Mouse (Mus musculus): Measurements from ENCODE around the gene Popdc2. TPM values are rescaled to one million over a fixed set of nuclear protein-coding genes. Genes with fewer than 3 reads are reported as not detected.

Popdc2 gene
- polyA plus RNA-seq, 1 experiment from 2014 or later, result 0.49 TPM

DNA sequence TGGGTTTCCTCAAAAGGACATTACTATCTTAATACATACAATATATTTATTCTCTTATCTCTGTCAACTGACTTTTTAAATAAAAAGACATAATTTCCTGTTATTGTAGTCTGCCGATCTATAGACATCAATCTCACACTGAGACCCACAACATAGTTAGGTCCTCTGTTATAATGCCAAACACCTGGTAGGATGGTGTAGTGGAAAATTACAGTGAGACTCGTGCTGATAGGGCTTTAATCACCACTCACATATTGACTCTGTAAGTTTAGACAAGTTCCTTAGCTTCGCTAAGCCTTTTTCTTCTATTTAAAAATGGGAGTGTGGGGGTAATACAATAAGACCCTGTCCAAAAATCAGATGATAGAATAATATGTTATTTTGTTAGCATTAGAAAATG lies 2.2 kb upstream of the Popdc2 start:
- 81% methylated on average over 3 of the region's 3 CpGs for WGBS
- Histone ChIP-seq H3K27ac (no peak overlapping the region), H3K4me2 (no peak overlapping the region), H3K9ac (no peak overlapping the region), H3K9me3 (no peaks in the 10 kb centered on the region), H3K36me3 (replicated peaks) (0 out of 2 replicates have a peak, but pooled peaks cover 7% of the 10 kb centered on the region), H3K4me3 (replicated peaks) (no peak overlapping the region), H3K4me1 (peaks cover 4% of the 10 kb centered on the region; the same call in 1 of the 2 replicates), H3K27me3 (no peaks in the 10 kb centered on the region)
- no peak for ATAC-seq (ENCODE audit: low FRiP score)

- 33% methylated on average over 2 of the region's 2 CpGs for WGBS
- Histone ChIP-seq H3K4me2 (no peak overlapping the region), H3K27me3 (no peaks in the 10 kb centered on the region), H3K4me3 (replicated peaks) (no peak overlapping the region), H3K9me3 (no peaks in the 10 kb centered on the region), H3K9ac (no peak overlapping the region), H3K36me3 (replicated peaks) (0 out of 2 replicates have a peak, but pooled peaks cover 7% of the 10 kb centered on the region), H3K4me1 (peaks cover 4% of the 10 kb centered on the region; the same call in 1 of the 2 replicates), H3K27ac (no peak overlapping the region)
- no peak for ATAC-seq (ENCODE audit: low FRiP score)
These were observed 1.7 kb upstream of the Popdc2 start for GRCm38 (mm10) chr16:38360317-38360716.

DNA sequence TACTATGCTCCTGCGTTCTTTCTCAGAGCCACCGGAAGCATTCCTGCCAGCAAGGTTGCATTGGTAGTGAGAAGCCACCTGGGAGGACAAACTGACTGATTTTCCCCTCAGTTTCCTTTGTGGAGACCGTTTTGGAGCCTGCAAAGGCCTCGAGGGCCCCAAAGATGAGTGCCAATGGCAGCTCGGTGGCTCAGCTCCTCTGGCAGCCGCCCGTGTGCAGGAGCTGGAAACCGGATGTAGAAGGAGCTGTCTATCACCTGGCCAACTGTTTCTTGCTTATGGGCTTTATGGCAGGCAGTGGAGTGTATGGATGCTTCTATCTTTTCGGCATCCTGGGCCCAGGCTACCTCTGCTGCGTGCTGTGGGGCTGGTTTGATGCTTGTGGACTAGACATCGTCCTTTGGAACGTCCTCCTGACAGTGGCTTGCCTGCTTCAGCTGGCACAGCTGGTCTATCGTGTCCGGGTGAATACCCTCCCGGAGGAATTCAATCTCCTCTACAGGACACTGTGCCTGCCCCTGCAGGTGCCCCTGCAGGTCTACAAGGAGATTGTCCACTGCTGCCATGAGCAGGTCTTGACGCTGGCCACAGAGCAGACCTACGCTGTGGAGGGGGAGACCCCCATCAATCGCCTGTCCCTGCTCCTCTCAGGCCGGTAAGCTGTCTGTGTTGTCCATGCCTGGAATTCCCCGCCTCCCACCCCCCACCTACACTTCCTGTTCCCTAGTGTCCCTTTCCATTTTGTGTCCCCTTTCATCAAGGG lies 665 bp downstream of the Popdc2 start:
- H3K4me2 ChIP-seq, result no peak overlapping the region
- 83% methylated on average over 20 of the region's 20 CpGs for WGBS

DNA sequence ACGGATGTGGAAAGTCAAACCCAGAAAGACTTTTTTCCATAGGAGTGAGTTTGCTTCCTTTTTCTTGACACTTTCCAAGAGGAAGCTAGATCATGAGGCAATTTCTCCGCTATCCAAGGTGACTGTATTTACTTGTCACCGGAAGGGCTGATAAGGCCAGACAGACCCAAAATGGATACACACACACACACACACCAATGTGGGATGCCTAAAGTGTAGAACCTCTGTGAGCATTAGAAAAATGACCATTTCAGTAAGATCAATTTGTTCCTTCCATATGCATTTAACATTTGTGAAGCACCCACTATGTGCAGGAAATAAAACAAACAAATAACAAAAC lies 1.2 kb downstream of the Popdc2 start:
- Histone ChIP-seq H3K4me2 (no peak overlapping the region), H3K36me3 (replicated peaks) (no peaks in the 10 kb centered on the region), H3K27ac (no peak overlapping the region), H3K27me3 (no peaks in the 10 kb centered on the region), H3K4me3 (replicated peaks) (no peak overlapping the region), H3K4me1 (peaks cover 4% of the 10 kb centered on the region; the same call in 1 of the 2 replicates), H3K9me3 (no peaks in the 10 kb centered on the region), H3K9ac (no peak overlapping the region)
- WGBS, result 90% methylated on average over 3 of the region's 3 CpGs
- ATAC-seq (ENCODE audit: low FRiP score), result no peak

More for the DNA sequence above, 665 bp downstream of the Popdc2 start:
- H3K36me3 ChIP-seq (replicated peaks), result 0 out of 2 replicates have a peak, but pooled peaks cover 3% of the 10 kb centered on the region
- no peak overlapping the region for H3K27ac ChIP-seq
- peaks cover 4% of the 10 kb centered on the region; the same call in 1 of the 2 replicates for H3K4me1 ChIP-seq
- H3K27me3 ChIP-seq, result no peaks in the 10 kb centered on the region
- no peak for ATAC-seq (ENCODE audit: low FRiP score)
- H3K9me3 ChIP-seq, result no peaks in the 10 kb centered on the region
- H3K4me3 ChIP-seq (replicated peaks), result no peak overlapping the region
- no peak overlapping the region for H3K9ac ChIP-seq

GRCm38 (mm10) chr16:38363657-38364056 lies 1.6 kb downstream of the Popdc2 start:
- H3K27me3 ChIP-seq, result no peaks in the 10 kb centered on the region
- H3K36me3 ChIP-seq (replicated peaks), result no peaks in the 10 kb centered on the region
- no peak overlapping the region for H3K9ac ChIP-seq
- H3K4me3 ChIP-seq (replicated peaks), result no peak overlapping the region
- no peak overlapping the region for H3K4me2 ChIP-seq
- H3K27ac ChIP-seq, result no peak overlapping the region
- no peak for ATAC-seq (ENCODE audit: low FRiP score)
- H3K4me1 ChIP-seq, result peaks cover 4% of the 10 kb centered on the region; the same call in 1 of the 2 replicates
- WGBS, result 87% methylated on average over 7 of the region's 7 CpGs
- no peaks in the 10 kb centered on the region for H3K9me3 ChIP-seq

DNA sequence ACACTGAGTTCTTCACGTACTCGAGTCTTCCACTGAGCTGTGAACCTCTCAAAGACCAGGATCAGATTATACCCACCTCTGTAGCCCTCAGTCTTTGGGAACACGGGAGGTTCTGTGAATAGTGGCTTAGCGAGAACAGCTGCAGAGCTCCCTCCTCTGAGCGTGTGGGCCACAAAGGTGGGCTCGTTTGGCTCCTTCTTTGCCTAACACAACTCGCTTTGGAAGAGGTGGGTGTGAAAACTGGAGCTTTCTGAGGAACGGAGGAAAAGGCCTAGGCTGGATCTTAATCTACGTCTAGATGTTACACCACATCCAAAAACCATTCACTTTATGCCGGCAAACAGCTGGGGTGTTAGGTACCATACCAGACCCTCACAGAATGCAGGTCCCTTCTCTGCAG lies 3.4 kb downstream of the Popdc2 start:
- Histone ChIP-seq H3K27me3 (no peaks in the 10 kb centered on the region; the same call in 1 of the 2 replicates), H3K4me3 (replicated peaks) (no peak overlapping the region), H3K9ac (no peak overlapping the region), H3K9me3 (no peaks in the 10 kb centered on the region), H3K36me3 (replicated peaks) (no peaks in the 10 kb centered on the region), H3K4me2 (no peak overlapping the region), H3K4me1 (no peaks in the 10 kb centered on the region), H3K27ac (no peak overlapping the region)
- no peak for ATAC-seq (ENCODE audit: low FRiP score)
- 80% methylated on average over 10 of the region's 10 CpGs for WGBS

GRCm38 (mm10) chr16:38366231-38366630 lies 4.2 kb downstream of the Popdc2 start:
- no peak for ATAC-seq (ENCODE audit: low FRiP score)
- Histone ChIP-seq H3K4me1 (no peaks in the 10 kb centered on the region), H3K27ac (no peak overlapping the region), H3K36me3 (replicated peaks) (no peaks in the 10 kb centered on the region), H3K9ac (no peak overlapping the region), H3K27me3 (no peaks in the 10 kb centered on the region; the same call in 1 of the 2 replicates), H3K4me2 (no peak overlapping the region), H3K4me3 (replicated peaks) (no peak overlapping the region), H3K9me3 (no peaks in the 10 kb centered on the region)
- 97% methylated on average over 4 of the region's 4 CpGs for WGBS

DNA sequence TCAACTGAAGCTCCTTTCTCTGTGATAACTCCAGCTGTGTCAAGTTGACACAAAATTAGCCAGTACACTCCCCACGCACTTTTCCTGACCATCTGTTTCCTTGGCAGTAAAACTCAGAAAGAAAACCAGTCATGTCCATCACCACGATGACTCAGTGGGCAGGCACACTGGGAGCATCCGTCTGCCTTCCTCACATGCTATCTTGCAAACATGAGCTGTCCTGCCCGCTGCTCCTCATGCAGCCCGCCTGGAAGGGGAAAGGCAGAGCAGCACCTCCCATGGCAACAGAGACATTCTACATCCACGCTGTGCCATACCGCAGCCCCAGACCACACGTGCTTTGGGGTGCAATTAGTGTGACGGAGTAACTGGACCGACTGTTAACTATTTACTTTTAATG lies 6.3 kb downstream of the Popdc2 start:
- ATAC-seq (ENCODE audit: low FRiP score), result no peak
- Histone ChIP-seq H3K4me3 (replicated peaks) (no peak overlapping the region), H3K9me3 (no peaks in the 10 kb centered on the region), H3K36me3 (replicated peaks) (no peaks in the 10 kb centered on the region), H3K4me1 (no peaks in the 10 kb centered on the region), H3K4me2 (no peak overlapping the region), H3K27ac (no peak overlapping the region), H3K9ac (no peak overlapping the region), H3K27me3 (no peaks in the 10 kb centered on the region; the same call in 1 of the 2 replicates)
- WGBS, result 66% methylated on average over 10 of the region's 10 CpGs

GRCm38 (mm10) chr16:38369000-38369399 lies 7.0 kb downstream of the Popdc2 start:
- Histone ChIP-seq H3K9me3 (no peaks in the 10 kb centered on the region), H3K27ac (no peak overlapping the region), H3K4me1 (no peaks in the 10 kb centered on the region), H3K4me2 (no peak overlapping the region), H3K9ac (no peak overlapping the region), H3K36me3 (replicated peaks) (no peaks in the 10 kb centered on the region), H3K27me3 (no peaks in the 10 kb centered on the region; the same call in 1 of the 2 replicates), H3K4me3 (replicated peaks) (no peak overlapping the region)
- ATAC-seq (ENCODE audit: low FRiP score), result no peak
- 84% methylated on average over 7 of the region's 7 CpGs for WGBS

- Histone ChIP-seq H3K9me3 (no peaks in the 10 kb centered on the region), H3K4me3 (replicated peaks) (no peak overlapping the region), H3K4me2 (no peak overlapping the region), H3K27ac (no peak overlapping the region), H3K36me3 (replicated peaks) (no peaks in the 10 kb centered on the region), H3K9ac (no peak overlapping the region), H3K27me3 (no peaks in the 10 kb centered on the region; the same call in 1 of the 2 replicates), H3K4me1 (no peaks in the 10 kb centered on the region)
- WGBS, result 92% methylated on average over 8 of the region's 8 CpGs
- no peak for ATAC-seq (ENCODE audit: low FRiP score)
These were observed 7.4 kb downstream of the Popdc2 start for GRCm38 (mm10) chr16:38369431-38369830.

- no peak overlapping the region for H3K4me2 ChIP-seq
- no peak overlapping the region for H3K9ac ChIP-seq
- WGBS, result 84% methylated on average over 4 of the region's 4 CpGs
These were observed 8.0 kb downstream of the Popdc2 start for GRCm38 (mm10) chr16:38369992-38370484.

GRCm38 (mm10) chr16:38370633-38371374 lies 8.8 kb downstream of the Popdc2 start:
- Histone ChIP-seq H3K27me3 (no peaks in the 10 kb centered on the region; the same call in 1 of the 2 replicates), H3K4me3 (replicated peaks) (no peak overlapping the region), H3K4me1 (no peaks in the 10 kb centered on the region), H3K27ac (no peak overlapping the region), H3K9me3 (no peaks in the 10 kb centered on the region), H3K4me2 (no peak overlapping the region), H3K9ac (no peak overlapping the region), H3K36me3 (replicated peaks) (no peaks in the 10 kb centered on the region)
- WGBS, result 90% methylated on average over 8 of the region's 8 CpGs
- ATAC-seq (ENCODE audit: low FRiP score), result no peak

More at GRCm38 (mm10) chr16:38369992-38370484, 8.0 kb downstream of the Popdc2 start:
- no peak overlapping the region for H3K4me3 ChIP-seq (replicated peaks)
- no peaks in the 10 kb centered on the region; the same call in 1 of the 2 replicates for H3K27me3 ChIP-seq
- no peak overlapping the region for H3K27ac ChIP-seq
- ATAC-seq (ENCODE audit: low FRiP score), result no peak
- no peaks in the 10 kb centered on the region for H3K36me3 ChIP-seq (replicated peaks)
- no peaks in the 10 kb centered on the region for H3K9me3 ChIP-seq
- H3K4me1 ChIP-seq, result no peaks in the 10 kb centered on the region
